ENCODE assay signal across 26 mouse cellular contexts in the genomic region with DNA sequence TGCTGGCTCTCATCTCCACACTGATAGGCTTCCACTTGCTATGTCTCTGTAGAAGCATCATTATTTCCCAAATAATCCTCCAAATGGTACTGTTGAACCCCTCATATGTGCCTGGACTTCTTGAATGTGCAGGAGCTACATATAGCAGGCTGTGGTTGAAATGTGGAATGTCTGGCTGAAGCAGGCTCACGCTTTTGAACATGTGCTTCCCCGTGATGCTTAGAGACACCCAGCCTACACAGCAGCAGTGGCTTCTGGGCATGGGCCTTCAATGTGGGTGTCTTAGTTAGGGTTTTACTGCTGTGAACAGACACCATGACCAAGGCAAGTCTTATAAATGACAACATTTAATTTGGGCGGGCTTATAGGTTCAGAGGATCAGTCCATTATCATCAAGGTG. TPM values are rescaled to one million over a fixed set of nuclear protein-coding genes. Genes with fewer than 3 reads are reported as not detected.
"Had no signal": no experiment of that assay in that cellular context is flagged by ENCODE, and none has a peak within 500 bp of the region (broad histone marks: within the 10 kb centered on the region; RNA-seq: fewer than 3 reads in every experiment).

No protein-coding gene starts in this region.

- H3K27ac ChIP-seq: intestine, embryonic 15.5 days; limb, embryonic 10.5 days; limb, embryonic 13.5 days; liver, embryonic 12.5 days; liver, embryonic 15.5 days; lung, embryonic 15.5 days; midbrain, embryonic 10.5 days; midbrain, embryonic 13.5 days; neural tube, embryonic 13.5 days; stomach, postnatal 0 days had no signal

- H3K27me3 ChIP-seq: intestine, embryonic 15.5 days; kidney, embryonic 15.5 days; limb, embryonic 13.5 days; liver, embryonic 12.5 days; liver, embryonic 15.5 days; lung, embryonic 15.5 days; midbrain, embryonic 13.5 days; neural tube, embryonic 13.5 days had no signal

- H3K4me1 ChIP-seq: liver, embryonic 12.5 days; liver, embryonic 15.5 days; lung, embryonic 15.5 days; megakaryocyte, embryonic 14.5 days; midbrain, embryonic 10.5 days; midbrain, embryonic 13.5 days had no signal

- H3K9me3 ChIP-seq: intestine, embryonic 15.5 days; kidney, embryonic 15.5 days; limb, embryonic 10.5 days; limb, embryonic 13.5 days; liver, embryonic 12.5 days; liver, embryonic 15.5 days; lung, embryonic 15.5 days; megakaryocyte, embryonic 14.5 days; midbrain, embryonic 10.5 days; midbrain, embryonic 13.5 days; neural tube, embryonic 13.5 days had no signal

- DNase-seq: liver; lung, adult 18-20 months; lung, postnatal 36 days; retina, postnatal 1 day; right cerebral cortex, postnatal 4 days; thymus, adult 2 months; thymus, postnatal 14 days; thymus, postnatal 4 days had no signal

- H3K4me3 ChIP-seq: intestine, embryonic 15.5 days; kidney, embryonic 15.5 days; limb, embryonic 10.5 days; limb, embryonic 13.5 days; liver, embryonic 12.5 days; liver, embryonic 15.5 days; lung, embryonic 15.5 days; megakaryocyte, embryonic 14.5 days; midbrain, embryonic 10.5 days; midbrain, embryonic 13.5 days; myocyte; neural tube, embryonic 13.5 days had no signal

- H3K36me3 ChIP-seq: intestine, embryonic 15.5 days; kidney, embryonic 15.5 days; limb, embryonic 10.5 days; limb, embryonic 13.5 days; liver, embryonic 12.5 days; liver, embryonic 15.5 days; lung, embryonic 15.5 days; midbrain, embryonic 10.5 days; midbrain, embryonic 13.5 days; neural tube, embryonic 13.5 days had no signal

RNA-seq across cellular contexts. Expression of a gene that starts 30.1 kb away (rescaled TPM):
- total RNA-seq: layer of hippocampus, postnatal 10 days; left cerebral cortex, adult 8-10 months; monocyte, adult 5-6 weeks; neutrophil, adult 5-6 weeks had no signal
- polyA plus RNA-seq: limb, embryonic 10.5 days; limb, embryonic 13.5 days; midbrain, embryonic 16.5 days; myocyte; neural tube, embryonic 13.5 days had no signal
